Mouse (Mus musculus) C2C12 (cell line): Measurements from ENCODE around the gene Ssc5d.

ENCODE experiments used
- CEBPB ChIP-seq: IDR thresholded peaks from one replicate; pipeline ENCODE4 v1.6.1; 2011; ENCODE audit warnings: low read depth, mild to moderate bottlenecking, control low read depth, moderate library complexity
- CTCF ChIP-seq: IDR thresholded peaks from one replicate; pipeline ENCODE4 v1.5.1; 2011; ENCODE audit not compliant: control insufficient read depth, insufficient read depth, insufficient read length
- MAX ChIP-seq: IDR thresholded peaks from one replicate; pipeline ENCODE4 v1.6.1; 2011; ENCODE audit warnings: mild to moderate bottlenecking, control low read depth
- MYOD1 ChIP-seq: IDR thresholded peaks from one replicate; pipeline ENCODE4 v1.6.1; 2011; ENCODE audit warnings: low read depth; ENCODE audit not compliant: control insufficient read depth, insufficient read length
- MYOG ChIP-seq: IDR thresholded peaks from one replicate; pipeline ENCODE4 v1.6.1; 2011; ENCODE audit not compliant: control insufficient read depth, insufficient read length; ENCODE audit errors: extremely low read depth
- USF1 ChIP-seq: IDR thresholded peaks from one replicate; pipeline ENCODE4 v1.6.1; 2011; ENCODE audit warnings: low read depth, mild to moderate bottlenecking, control low read depth, moderate library complexity

DNA sequence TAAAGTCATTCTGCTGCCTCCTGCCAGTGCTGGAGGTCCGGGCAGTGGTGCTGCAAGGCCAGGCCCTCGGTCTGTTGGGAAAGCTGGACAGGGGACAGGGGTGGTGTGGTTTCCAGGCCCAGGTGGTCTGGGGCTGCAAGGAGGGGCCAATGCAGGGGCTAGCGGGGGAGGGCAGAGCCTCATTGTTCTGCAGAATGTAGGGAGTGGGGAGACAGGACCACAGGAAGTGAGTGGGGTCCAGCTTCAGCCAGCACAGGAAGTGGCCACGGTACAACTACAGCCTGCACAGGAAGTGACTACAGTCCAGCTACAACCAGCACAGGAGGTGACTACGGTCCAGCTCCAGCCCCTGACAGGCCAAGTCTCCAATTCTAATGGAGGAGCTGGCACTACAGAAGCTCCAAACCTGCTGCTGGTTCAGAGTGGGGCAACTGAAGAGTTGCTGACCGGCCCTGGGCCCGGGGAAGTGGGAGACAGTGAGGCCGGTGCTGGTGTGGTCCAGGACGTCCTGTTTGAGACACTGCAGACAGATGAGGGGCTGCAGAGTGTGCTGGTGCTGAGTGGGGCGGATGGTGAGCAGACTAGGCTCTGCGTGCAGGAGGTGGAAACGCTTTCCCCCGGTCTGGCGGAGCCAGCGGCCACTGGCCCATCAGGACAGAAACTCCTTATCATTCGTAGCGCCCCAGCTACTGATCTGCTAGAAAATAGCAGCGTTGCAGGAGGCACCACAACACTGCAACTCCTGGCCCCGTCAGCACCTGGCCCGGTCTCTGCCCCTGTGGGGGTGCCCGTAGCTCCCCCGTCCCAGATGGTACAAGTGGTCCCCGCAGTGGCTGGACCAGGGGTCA is 4.4 kb upstream of the Ssc5d start:
- TF ChIP-seq CTCF (no peak), USF1 (no peak), CEBPB (no peak), MAX (no peak), MYOG (no peak), MYOD1 (no peak)
